Mouse (Mus musculus) embryonic facial prominence, embryonic 10.5 days (tissue): ENCODE data around the gene Mrnip. TPM values are rescaled to one million over a fixed set of nuclear protein-coding genes. Genes with fewer than 3 reads are reported as not detected.

Source experiments
- DNase-seq: peaks from one replicate; pipeline ENCODE4 v3.0.0-alpha.2; 2017; ENCODE audit warnings: low spot score
- H3K27ac ChIP-seq: fragments of 300-500 bp; sonication (generic); replicated peaks from 2 replicates; pipeline ENCODE4 v1.5.1; 2016; ENCODE audit warnings: mild to moderate bottlenecking
- H3K27me3 ChIP-seq: fragments of 300-500 bp; sonication (generic); replicated peaks from 2 replicates; pipeline ENCODE4 v1.6.1; 2016; ENCODE audit warnings: low read depth, mild to moderate bottlenecking; ENCODE audit not compliant: poor library complexity, severe bottlenecking
- H3K36me3 ChIP-seq: fragments of 300-500 bp; sonication (generic); replicated peaks from 2 replicates; pipeline ENCODE4 v1.6.1; 2016; ENCODE audit warnings: mild to moderate bottlenecking, moderate library complexity
- H3K4me1 ChIP-seq: fragments of 300-500 bp; sonication (generic); 2 replicates; pipeline ENCODE4 v1.6.1; 2016
- H3K4me3 ChIP-seq: fragments of 300-500 bp; sonication (generic); 2 replicates; pipeline ENCODE4 v1.5.1; 2016; ENCODE audit warnings: mild to moderate bottlenecking, moderate library complexity
- H3K9me3 ChIP-seq: fragments of 300-500 bp; sonication (generic); 2 replicates; pipeline ENCODE4 v1.6.1; 2016; ENCODE audit warnings: mild to moderate bottlenecking
- WGBS: fragments of 180-500 bp; shearing (Covaris S2); methylation state at CpG from one replicate; pipeline ENCODE4 v1.1.7; 2016; 5-methylcytosine and 5-hydroxymethylcytosine counted together
- polyA plus RNA-seq: library from polyadenylated mRNA; unstranded; fragments of >200 nt; fragmentation: Nextera tagmentation; extraction: Ambion mirVana; gene quantifications from 2 replicates; pipeline ENCODE4 v1.2.1, GENCODE M21; 2016

The Mrnip gene
- polyA plus RNA-seq, 1 experiment from 2014 or later = 27.3 TPM

- Histone ChIP-seq H3K9me3 (no peaks in the 10 kb centered on the region), H3K4me1 (peaks cover 31% of the 10 kb centered on the region), H3K27me3 (no peaks in the 10 kb centered on the region), H3K4me3 (peak overlapping the region; percentile 87), H3K36me3 (peaks cover 22% of the 10 kb centered on the region), H3K27ac (peak overlapping the region; percentile 93)
- no peak for DNase-seq
- 90% methylated on average over 3 of the region's 3 CpGs for WGBS
These were observed 37.2 kb downstream of the Mrnip start for GRCm38 (mm10) chr11:50211322-50212059.

GRCm38 (mm10) chr11:50212060-50212739 lies 38.0 kb downstream of the Mrnip start:
- no peaks in the 10 kb centered on the region for H3K27me3 ChIP-seq
- peaks cover 37% of the 10 kb centered on the region for H3K4me1 ChIP-seq
- WGBS = 74% methylated on average over 3 of the region's 3 CpGs
- no peaks in the 10 kb centered on the region for H3K9me3 ChIP-seq
- no peak overlapping the region for H3K4me3 ChIP-seq
- H3K27ac ChIP-seq = no peak overlapping the region
- H3K36me3 ChIP-seq = peaks cover 15% of the 10 kb centered on the region
- no peak for DNase-seq

- H3K4me1 ChIP-seq = peaks cover 43% of the 10 kb centered on the region
- 0 out of 2 replicates have a peak overlapping the region, but pooled peaks have one; percentile 1 for H3K27ac ChIP-seq
- 73% methylated on average over 11 of the region's 11 CpGs for WGBS
- DNase-seq = no peak
- H3K9me3 ChIP-seq = no peaks in the 10 kb centered on the region
- H3K36me3 ChIP-seq = peaks cover 6% of the 10 kb centered on the region; the same call in 1 of the 2 replicates
- H3K27me3 ChIP-seq = no peaks in the 10 kb centered on the region
- H3K4me3 ChIP-seq = no peak overlapping the region
These were observed 38.9 kb downstream of the Mrnip start for GRCm38 (mm10) chr11:50212848-50213758.

GRCm38 (mm10) chr11:50214631-50215030 lies 40.4 kb downstream of the Mrnip start:
- Histone ChIP-seq H3K4me1 (peaks cover 36% of the 10 kb centered on the region), H3K27me3 (no peaks in the 10 kb centered on the region), H3K27ac (no peak overlapping the region), H3K36me3 (no peaks in the 10 kb centered on the region), H3K9me3 (no peaks in the 10 kb centered on the region), H3K4me3 (no peak overlapping the region)
- 89% methylated on average over 6 of the region's 6 CpGs for WGBS
- DNase-seq = no peak

- no peaks in the 10 kb centered on the region for H3K27me3 ChIP-seq
- no peak for DNase-seq
- H3K4me3 ChIP-seq = no peak overlapping the region
- 20% methylated on average over 9 of the region's 9 CpGs for WGBS
- peaks cover 36% of the 10 kb centered on the region for H3K4me1 ChIP-seq
- H3K9me3 ChIP-seq = no peaks in the 10 kb centered on the region
- H3K36me3 ChIP-seq = no peaks in the 10 kb centered on the region
- H3K27ac ChIP-seq = no peak overlapping the region
These were observed 41.4 kb downstream of the Mrnip start for GRCm38 (mm10) chr11:50215633-50216032.

- H3K4me3 ChIP-seq = no peak overlapping the region
- 0 out of 2 replicates have a peak overlapping the region, but pooled peaks have one; percentile 5 for H3K27ac ChIP-seq
- no peaks in the 10 kb centered on the region for H3K36me3 ChIP-seq
- 74% methylated on average over 4 of the region's 4 CpGs for WGBS
- peaks cover 28% of the 10 kb centered on the region for H3K4me1 ChIP-seq
- no peak for DNase-seq
- H3K9me3 ChIP-seq = no peaks in the 10 kb centered on the region
- H3K27me3 ChIP-seq = no peaks in the 10 kb centered on the region
These were observed 42.6 kb downstream of the Mrnip start for GRCm38 (mm10) chr11:50216724-50217366.

- 46% methylated on average over 4 of the region's 4 CpGs for WGBS
- Histone ChIP-seq H3K27me3 (peaks cover 5% of the 10 kb centered on the region; the same call in 1 of the 2 replicates), H3K36me3 (no peaks in the 10 kb centered on the region), H3K27ac (no peak overlapping the region), H3K4me1 (peaks cover 28% of the 10 kb centered on the region), H3K4me3 (no peak overlapping the region), H3K9me3 (no peaks in the 10 kb centered on the region)
- DNase-seq = no peak
These were observed 43.6 kb downstream of the Mrnip start for GRCm38 (mm10) chr11:50217811-50218210.

GRCm38 (mm10) chr11:50219833-50220232 lies 45.6 kb downstream of the Mrnip start:
- H3K27me3 ChIP-seq = peaks cover 16% of the 10 kb centered on the region
- no peaks in the 10 kb centered on the region for H3K9me3 ChIP-seq
- WGBS = 57% methylated on average over 2 of the region's 2 CpGs
- DNase-seq = no peak
- no peak overlapping the region for H3K27ac ChIP-seq
- H3K36me3 ChIP-seq = no peaks in the 10 kb centered on the region
- peaks cover 40% of the 10 kb centered on the region for H3K4me1 ChIP-seq
- no peak overlapping the region for H3K4me3 ChIP-seq

- H3K36me3 ChIP-seq = no peaks in the 10 kb centered on the region
- H3K27ac ChIP-seq = no peak overlapping the region
- H3K9me3 ChIP-seq = no peaks in the 10 kb centered on the region
- WGBS = 58% methylated on average over 7 of the region's 7 CpGs
- no peak overlapping the region for H3K4me3 ChIP-seq
- H3K27me3 ChIP-seq = peaks cover 28% of the 10 kb centered on the region
- no peak for DNase-seq
- peaks cover 42% of the 10 kb centered on the region for H3K4me1 ChIP-seq
These were observed 48.5 kb downstream of the Mrnip start for GRCm38 (mm10) chr11:50222559-50223276.

GRCm38 (mm10) chr11:50223783-50224662 lies 49.8 kb downstream of the Mrnip start:
- peaks cover 50% of the 10 kb centered on the region for H3K4me1 ChIP-seq

More at GRCm38 (mm10) chr11:50223783-50224662, 49.8 kb downstream of the Mrnip start:
- Histone ChIP-seq H3K9me3 (no peaks in the 10 kb centered on the region), H3K36me3 (no peaks in the 10 kb centered on the region), H3K27me3 (peaks cover 28% of the 10 kb centered on the region), H3K4me3 (peak overlapping the region; percentile 89), H3K27ac (peak overlapping the region; percentile 94)
- peak; percentile 43 for DNase-seq
- 7% methylated on average over 17 of the region's 17 CpGs for WGBS
